Mouse (Mus musculus) myocyte (in vitro differentiated cells): ENCODE results near the gene Prrx2. TPM values are rescaled to one million over a fixed set of nuclear protein-coding genes. Genes with fewer than 3 reads are reported as not detected.

Experiments used
- H3K27me3 ChIP-seq: one replicate; pipeline ENCODE4 v1.6.1; 2011; ENCODE audit not compliant: control insufficient read depth, insufficient read depth, insufficient read length
- H3K36me3 ChIP-seq: one replicate; pipeline ENCODE4 v1.6.1; 2011; ENCODE audit not compliant: control insufficient read depth, insufficient read depth
- H3K4me2 ChIP-seq: one replicate; pipeline ENCODE4 v1.6.1; 2011; ENCODE audit warnings: low read depth, control low read depth
- H3K4me3 ChIP-seq: one replicate; pipeline ENCODE4 v1.5.1; 2011; ENCODE audit warnings: mild to moderate bottlenecking, control low read depth, moderate library complexity
- H3K79me2 ChIP-seq: one replicate; pipeline ENCODE4 v1.6.1; 2011; ENCODE audit not compliant: control insufficient read depth, insufficient read depth
- H3ac ChIP-seq: one replicate; pipeline ENCODE4 v1.6.1; 2011; ENCODE audit not compliant: control insufficient read depth, insufficient read length
- CEBPB ChIP-seq: IDR thresholded peaks from 2 replicates; pipeline ENCODE4 v1.6.1; 2011; ENCODE audit warnings: mild to moderate bottlenecking, moderate library complexity; ENCODE audit not compliant: poor library complexity, insufficient read depth, severe bottlenecking
- E2F4 ChIP-seq: IDR thresholded peaks from one replicate; pipeline ENCODE4 v1.6.1; 2011; ENCODE audit warnings: mild to moderate bottlenecking, control low read depth, moderate library complexity; ENCODE audit not compliant: insufficient read depth
- MAX ChIP-seq: IDR thresholded peaks from one replicate; pipeline ENCODE4 v1.6.1; 2011; ENCODE audit warnings: low read depth, mild to moderate bottlenecking, control low read depth
- MYOD1 ChIP-seq, 3 experiments: IDR thresholded peaks; one replicate each; pipeline ENCODE4 v1.6.1; 2011; ENCODE audit warnings: control low read depth in 2 of 3, low read depth in 2 of 3, mild to moderate bottlenecking in 2 of 3, moderate library complexity in 1 of 3; ENCODE audit not compliant: insufficient read length in 2 of 3, control insufficient read depth in 1 of 3
- MYOG ChIP-seq, 3 experiments: IDR thresholded peaks; one replicate each; pipeline ENCODE4 v1.6.1; 2011; ENCODE audit warnings: control low read depth in 2 of 3, low read depth in 2 of 3, mild to moderate bottlenecking in 2 of 3; ENCODE audit not compliant: insufficient read length in 2 of 3, control insufficient read depth in 1 of 3, insufficient read depth in 1 of 3
- POLR2A ChIP-seq: IDR thresholded peaks from one replicate; pipeline ENCODE4 v1.6.1; 2011; ENCODE audit warnings: low read depth, mild to moderate bottlenecking, control low read depth, moderate library complexity; ENCODE audit not compliant: insufficient read length
- POLR2AphosphoS2 ChIP-seq: IDR thresholded peaks from one replicate; pipeline ENCODE4 v1.6.1; 2011; ENCODE audit warnings: low read depth, control low read depth; ENCODE audit not compliant: insufficient read length
- REST ChIP-seq: IDR thresholded peaks from one replicate; pipeline ENCODE4 v1.6.1; 2011; ENCODE audit warnings: mild to moderate bottlenecking, control low read depth, moderate library complexity; ENCODE audit not compliant: insufficient read depth, insufficient read length
- SRF ChIP-seq: IDR thresholded peaks from one replicate; pipeline ENCODE4 v1.6.1; 2011; ENCODE audit warnings: low read depth; ENCODE audit not compliant: control insufficient read depth, insufficient read length
- TCF12 ChIP-seq: IDR thresholded peaks from one replicate; pipeline ENCODE4 v1.6.1; 2011; ENCODE audit warnings: mild to moderate bottlenecking, control low read depth; ENCODE audit not compliant: poor library complexity, insufficient read depth, severe bottlenecking
- TCF3 ChIP-seq: IDR thresholded peaks from one replicate; pipeline ENCODE4 v1.6.1; 2011; ENCODE audit warnings: low read depth, control low read depth; ENCODE audit not compliant: insufficient read length
- USF1 ChIP-seq: IDR thresholded peaks from one replicate; pipeline ENCODE4 v1.6.1; 2011; ENCODE audit warnings: low read depth, mild to moderate bottlenecking, control low read depth, moderate library complexity
- polyA plus RNA-seq: library from polyadenylated mRNA; unstranded; fragments of >200 nt; fragmentation: generic; extraction: Trizol; gene quantifications from one replicate; pipeline ENCODE4 v1.2.1, GENCODE M21; 2012; ENCODE audit warnings: missing spikeins

Gene Prrx2
- polyA plus RNA-seq, 1 experiment: 21.8 TPM

DNA sequence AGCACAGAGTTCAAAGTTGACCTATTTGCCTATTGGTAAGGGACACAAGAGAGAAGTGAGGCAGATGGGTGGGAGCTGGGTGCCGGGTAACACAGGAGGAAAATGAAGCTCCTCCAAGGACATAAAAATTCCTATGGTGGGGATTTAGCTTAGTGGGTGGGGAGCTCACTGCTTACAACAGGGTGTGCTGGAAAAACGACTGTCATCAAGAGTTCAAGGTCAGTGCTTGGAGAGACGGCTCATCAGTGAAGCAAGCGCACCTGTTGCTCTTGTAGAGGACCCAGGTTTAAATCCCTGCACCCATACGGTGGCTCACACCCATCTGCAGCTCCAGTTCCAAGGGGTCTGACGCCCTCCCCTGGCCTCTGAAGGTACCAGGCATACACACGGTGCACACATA lies 59.2 kb downstream of the Prrx2 start:
- Histone ChIP-seq H3K27me3 (no peaks in the 10 kb centered on the region), H3ac (no peak overlapping the region), H3K36me3 (no peaks in the 10 kb centered on the region), H3K4me2 (no peak overlapping the region), H3K79me2 (no peaks in the 10 kb centered on the region), H3K4me3 (no peak overlapping the region)
- no peak for TF ChIP-seq MYOD1 (IDR thresholded peaks at IDR 0.05; ENCODE audit: control insufficient read depth in 1 of 3, insufficient read length in 2 of 3, low read depth in 2 of 3)
- no peak for TF ChIP-seq USF1
- TF ChIP-seq TCF12: no peak
- no peak for TF ChIP-seq TCF3
- no peak for TF ChIP-seq REST
- no peak for TF ChIP-seq MAX
- no peak for TF ChIP-seq POLR2A
- TF ChIP-seq E2F4: no peak
- TF ChIP-seq SRF: no peak
- TF ChIP-seq MYOG (IDR thresholded peaks at IDR 0.05; ENCODE audit: control insufficient read depth in 1 of 3, insufficient read depth in 1 of 3, insufficient read length in 2 of 3, low read depth in 2 of 3): no peak
- no peak for TF ChIP-seq POLR2AphosphoS2
- no peak for TF ChIP-seq CEBPB

DNA sequence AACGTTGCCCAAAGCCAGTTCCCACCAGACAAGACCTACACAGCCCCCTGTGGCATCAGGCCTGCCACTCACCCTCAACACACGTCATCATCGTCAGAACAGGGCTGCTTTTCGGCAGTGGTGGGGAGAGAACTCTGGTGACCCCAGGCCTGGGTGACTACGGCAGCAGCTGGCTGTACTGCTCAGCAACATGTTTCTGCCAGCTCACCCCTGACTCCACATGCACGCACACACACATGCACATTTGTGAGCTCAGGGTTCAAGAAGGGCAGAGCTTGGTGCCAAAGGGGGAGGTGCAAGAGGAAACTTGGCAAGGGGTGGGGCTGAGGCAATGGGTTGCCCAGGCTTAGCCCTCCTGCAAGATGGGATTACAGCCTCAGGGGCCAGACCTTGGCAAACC lies 62.5 kb downstream of the Prrx2 start:
- Histone ChIP-seq H3K27me3 (no peaks in the 10 kb centered on the region), H3K4me2 (peak overlapping the region; percentile 8), H3K4me3 (no peak overlapping the region), H3ac (no peak overlapping the region), H3K79me2 (no peaks in the 10 kb centered on the region), H3K36me3 (no peaks in the 10 kb centered on the region)
- TF ChIP-seq E2F4 (no peak), MYOD1 (IDR thresholded peaks at IDR 0.05; ENCODE audit: control insufficient read depth in 1 of 3, insufficient read length in 2 of 3, low read depth in 2 of 3) (peak in 1 of 3 experiments; percentile 37)

DNA sequence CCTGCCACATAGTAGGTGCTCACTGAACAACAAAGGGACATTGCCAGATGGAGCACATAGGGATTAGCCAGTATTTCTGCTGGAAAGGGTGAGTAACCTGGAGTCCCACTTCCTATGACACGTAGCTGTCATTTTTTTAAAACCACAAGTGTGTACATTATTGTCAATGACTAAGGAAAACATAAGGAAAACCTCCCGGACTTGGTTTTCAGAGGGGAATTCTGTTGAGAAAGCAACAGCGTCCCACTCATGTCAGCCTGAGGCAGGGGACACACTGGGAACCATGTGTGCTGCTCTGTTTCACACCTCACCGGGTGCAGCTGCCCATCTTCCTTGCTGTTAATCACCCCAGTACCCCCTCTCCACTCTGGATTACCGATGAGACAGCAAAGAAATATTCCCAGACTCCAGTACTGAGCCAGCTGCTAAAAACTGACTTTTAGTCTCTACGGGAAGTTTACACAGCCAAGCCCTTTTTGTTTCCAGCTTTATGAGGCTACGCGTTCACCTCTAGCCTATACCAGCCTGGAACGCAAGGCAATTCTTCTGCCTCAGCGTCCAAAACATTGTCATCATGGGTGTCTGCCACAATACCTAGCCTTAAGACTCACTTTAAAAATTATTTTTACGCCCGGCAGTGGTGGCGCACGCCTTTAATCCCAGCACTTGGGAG lies 64.8 kb downstream of the Prrx2 start:
- no peaks in the 10 kb centered on the region for H3K27me3 ChIP-seq
- H3K4me3 ChIP-seq: no peak overlapping the region
- no peak overlapping the region for H3ac ChIP-seq
- H3K79me2 ChIP-seq: no peaks in the 10 kb centered on the region
- TF ChIP-seq MYOG (IDR thresholded peaks at IDR 0.05; ENCODE audit: control insufficient read depth in 1 of 3, insufficient read depth in 1 of 3, insufficient read length in 2 of 3, low read depth in 2 of 3) (no peak), SRF (no peak), MAX (no peak), E2F4 (no peak), MYOD1 (IDR thresholded peaks at IDR 0.05; ENCODE audit: control insufficient read depth in 1 of 3, insufficient read length in 2 of 3, low read depth in 2 of 3) (no peak), CEBPB (no peak), REST (no peak), USF1 (no peak), TCF3 (no peak), POLR2AphosphoS2 (no peak)
- no peak overlapping the region for H3K4me2 ChIP-seq
- no peaks in the 10 kb centered on the region for H3K36me3 ChIP-seq

DNA sequence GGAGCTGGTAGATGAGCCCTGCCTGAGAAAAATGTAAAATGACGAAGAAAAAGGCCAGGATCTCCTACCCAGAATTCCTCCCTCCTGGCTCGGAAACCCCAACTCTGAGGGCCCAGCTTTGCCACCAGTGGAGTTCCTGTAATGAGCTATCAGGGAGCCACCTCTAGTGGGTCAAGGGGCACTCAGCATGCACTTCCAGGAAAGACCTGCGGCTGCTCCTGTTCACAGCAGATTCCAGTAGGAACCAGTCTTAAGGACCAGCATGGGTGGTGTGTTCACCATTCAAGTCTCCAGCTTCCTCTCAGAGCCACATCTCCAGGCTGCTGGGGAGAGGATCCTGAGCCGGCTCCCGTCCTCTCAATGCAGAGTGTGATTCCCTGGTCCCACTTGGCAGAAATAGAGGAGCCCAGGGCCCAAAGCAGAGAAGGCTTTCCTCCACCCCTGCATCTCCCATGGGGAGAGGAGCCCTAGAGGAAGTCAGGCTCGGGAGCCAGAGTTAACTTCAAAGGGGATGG lies 66.9 kb downstream of the Prrx2 start:
- Histone ChIP-seq H3K4me2 (no peak overlapping the region), H3K4me3 (no peak overlapping the region), H3ac (no peak overlapping the region), H3K79me2 (no peaks in the 10 kb centered on the region), H3K27me3 (no peaks in the 10 kb centered on the region), H3K36me3 (no peaks in the 10 kb centered on the region)
- TF ChIP-seq CEBPB: no peak
- no peak for TF ChIP-seq TCF12
- TF ChIP-seq E2F4: no peak
- TF ChIP-seq MYOG (IDR thresholded peaks at IDR 0.05; ENCODE audit: control insufficient read depth in 1 of 3, insufficient read depth in 1 of 3, insufficient read length in 2 of 3, low read depth in 2 of 3): no peak
- TF ChIP-seq SRF: no peak
- TF ChIP-seq MYOD1 (IDR thresholded peaks at IDR 0.05; ENCODE audit: control insufficient read depth in 1 of 3, insufficient read length in 2 of 3, low read depth in 2 of 3): no peak
- no peak for TF ChIP-seq POLR2A
- no peak for TF ChIP-seq POLR2AphosphoS2
- no peak for TF ChIP-seq USF1
- no peak for TF ChIP-seq REST
- TF ChIP-seq TCF3: no peak
- no peak for TF ChIP-seq MAX

DNA sequence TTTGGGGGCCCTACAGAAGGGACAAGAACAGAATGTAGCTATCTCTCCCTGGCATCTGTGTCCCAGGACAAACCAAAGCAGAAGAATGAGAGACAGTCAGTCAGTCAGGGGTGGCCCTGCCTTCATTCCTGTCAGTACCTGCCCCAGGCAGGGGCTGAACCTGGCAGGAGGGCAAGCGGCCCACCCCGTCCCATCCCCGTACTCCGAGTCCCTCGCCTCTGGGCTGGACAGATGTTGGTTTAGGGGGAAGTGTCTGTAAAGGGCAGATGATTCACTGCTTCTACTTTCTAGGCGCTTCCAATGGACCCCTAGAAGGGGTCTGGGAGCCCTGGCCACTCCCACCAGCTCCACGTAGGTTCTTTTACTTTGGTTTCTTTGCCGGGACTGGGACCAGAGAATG lies 67.5 kb downstream of the Prrx2 start:
- H3K27me3 ChIP-seq: no peaks in the 10 kb centered on the region
- no peaks in the 10 kb centered on the region for H3K36me3 ChIP-seq
- H3ac ChIP-seq: no peak overlapping the region
- H3K79me2 ChIP-seq: no peaks in the 10 kb centered on the region
- H3K4me3 ChIP-seq: no peak overlapping the region
- H3K4me2 ChIP-seq: no peak overlapping the region
- TF ChIP-seq MYOG (IDR thresholded peaks at IDR 0.05; ENCODE audit: control insufficient read depth in 1 of 3, insufficient read depth in 1 of 3, insufficient read length in 2 of 3, low read depth in 2 of 3) (no peak), TCF3 (no peak), MYOD1 (IDR thresholded peaks at IDR 0.05; ENCODE audit: control insufficient read depth in 1 of 3, insufficient read length in 2 of 3, low read depth in 2 of 3) (no peak), MAX (no peak), USF1 (no peak), E2F4 (no peak), CEBPB (no peak), TCF12 (no peak), REST (no peak), SRF (no peak), POLR2A (no peak), POLR2AphosphoS2 (no peak)
